Mouse (Mus musculus) C2C12 (cell line): ENCODE measurements around the gene Calhm4.

Source experiments
- CTCF ChIP-seq: IDR thresholded peaks from one replicate; pipeline ENCODE4 v1.5.1; 2011; ENCODE audit not compliant: control insufficient read depth, insufficient read depth, insufficient read length
- FOSL1 ChIP-seq: IDR thresholded peaks from one replicate; pipeline ENCODE4 v1.8.0; 2011; ENCODE audit warnings: mild to moderate bottlenecking, low read length; ENCODE audit not compliant: poor library complexity, insufficient read depth, severe bottlenecking
- USF1 ChIP-seq: IDR thresholded peaks from one replicate; pipeline ENCODE4 v1.6.1; 2011; ENCODE audit warnings: low read depth, mild to moderate bottlenecking, control low read depth, moderate library complexity

DNA sequence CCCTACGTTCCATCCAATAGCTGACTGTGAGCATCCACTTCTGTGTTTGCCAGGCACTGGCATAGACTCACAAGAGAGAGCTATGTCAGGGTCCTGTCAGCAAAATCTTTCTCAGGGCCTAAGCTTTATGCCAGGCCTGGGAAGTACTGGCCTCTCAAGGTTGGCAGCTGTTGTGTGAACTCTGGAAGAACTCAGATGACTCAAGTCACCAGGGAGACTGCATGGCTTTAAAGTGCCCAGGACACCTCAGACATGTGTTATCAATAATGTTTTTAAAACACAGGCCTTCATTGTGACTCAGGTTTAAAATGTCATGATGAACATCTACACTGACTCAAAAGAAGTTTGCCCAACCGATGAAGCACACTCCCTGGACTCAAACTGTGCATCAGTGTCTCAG is 30.9 kb downstream of the Calhm4 start:
- no peak for TF ChIP-seq CTCF
- no peak for TF ChIP-seq FOSL1
- no peak for TF ChIP-seq USF1
